Mouse (Mus musculus) hindbrain, embryonic 15.5 days (tissue): ENCODE results near the gene Lcp2. TPM values are rescaled to one million over a fixed set of nuclear protein-coding genes. Genes with fewer than 3 reads are reported as not detected.
"Not testable (repeated sequence)": the region's sequence is repeated elsewhere in the genome, so short reads cannot be mapped to it uniquely, and the experiment has no call there.

Experiments
- ATAC-seq: fragments of 200-750 bp; cut with Nextera tagmentation; 2 replicates; pipeline ENCODE4 v1.8.0; 2017; ENCODE audit warnings: low read depth, moderate number of reproducible peaks, moderate TSS enrichment; ENCODE audit not compliant: low FRiP score
- H3K27ac ChIP-seq: fragments of 300-500 bp; sonication (generic); replicated peaks from 2 replicates; pipeline ENCODE4 v1.5.1; 2015; ENCODE audit warnings: mild to moderate bottlenecking, inconsistent platforms
- H3K27me3 ChIP-seq: fragments of 300-500 bp; sonication (generic); 2 replicates; pipeline ENCODE4 v1.6.1; 2015; ENCODE audit warnings: control low read depth, inconsistent platforms
- H3K36me3 ChIP-seq: fragments of 300-500 bp; sonication (generic); 2 replicates; pipeline ENCODE4 v1.6.1; 2015; ENCODE audit warnings: control low read depth, inconsistent platforms
- H3K4me1 ChIP-seq: fragments of 300-500 bp; sonication (generic); replicated peaks from 2 replicates; pipeline ENCODE4 v1.6.1; 2015; ENCODE audit warnings: control low read depth, inconsistent platforms
- H3K4me2 ChIP-seq: fragments of 300-500 bp; sonication (generic); 2 replicates; pipeline ENCODE4 v1.6.1; 2015; ENCODE audit warnings: moderate library complexity, mild to moderate bottlenecking, inconsistent platforms
- H3K4me3 ChIP-seq: fragments of 300-500 bp; sonication (generic); 2 replicates; pipeline ENCODE4 v1.5.1; 2015; ENCODE audit warnings: mild to moderate bottlenecking, inconsistent platforms
- H3K9ac ChIP-seq: fragments of 300-500 bp; sonication (generic); 2 replicates; pipeline ENCODE4 v1.6.1; 2015; ENCODE audit warnings: inconsistent platforms
- H3K9me3 ChIP-seq: fragments of 300-500 bp; sonication (generic); 2 replicates; pipeline ENCODE4 v1.6.1; 2016; ENCODE audit warnings: control low read depth, inconsistent platforms
- WGBS: fragments of 180-500 bp; shearing (Covaris S2); methylation state at CpG from one replicate; pipeline ENCODE4 v1.1.7; 2015; 5-methylcytosine and 5-hydroxymethylcytosine counted together
- polyA plus RNA-seq: library from polyadenylated mRNA; unstranded; fragments of >200 nt; fragmentation: Nextera tagmentation; extraction: Ambion mirVana; gene quantifications from 2 replicates; pipeline ENCODE4 v1.2.1, GENCODE M21; 2015

Lcp2 gene
- polyA plus RNA-seq, 1 experiment from 2014 or later, result 1.7 TPM

- no peak overlapping the region for H3K9ac ChIP-seq
- H3K36me3 ChIP-seq, result no peaks in the 10 kb centered on the region
- no peaks in the 10 kb centered on the region for H3K27me3 ChIP-seq
- no peak overlapping the region for H3K4me3 ChIP-seq
- 0 out of 2 replicates have a peak overlapping the region, but pooled peaks have one; percentile 75 for H3K27ac ChIP-seq
- no peaks in the 10 kb centered on the region for H3K9me3 ChIP-seq
- no peak overlapping the region for H3K4me2 ChIP-seq
- no peak for ATAC-seq
- 37% methylated on average over 7 of the region's 7 CpGs for WGBS
- H3K4me1 ChIP-seq, result peaks cover 25% of the 10 kb centered on the region
Measured at GRCm38 (mm10) chr11:34111940-34112339, 65.2 kb downstream of the Lcp2 start.

- Histone ChIP-seq H3K9me3 (no peaks in the 10 kb centered on the region), H3K27me3 (no peaks in the 10 kb centered on the region), H3K36me3 (no peaks in the 10 kb centered on the region), H3K27ac (peak overlapping the region; percentile 75), H3K9ac (no peak overlapping the region), H3K4me2 (no peak overlapping the region), H3K4me1 (peaks cover 25% of the 10 kb centered on the region), H3K4me3 (no peak overlapping the region)
- peak; percentile 96 for ATAC-seq
- WGBS, result 17% methylated on average over 4 of the region's 4 CpGs
Measured at GRCm38 (mm10) chr11:34112781-34113380, 66.2 kb downstream of the Lcp2 start.

GRCm38 (mm10) chr11:34113760-34114159, 67.0 kb downstream of the Lcp2 start:
- ATAC-seq, result peak; percentile 58
- Histone ChIP-seq H3K4me2 (no peak overlapping the region), H3K27ac (peak overlapping the region; percentile 75), H3K27me3 (no peaks in the 10 kb centered on the region), H3K9me3 (no peaks in the 10 kb centered on the region), H3K36me3 (no peaks in the 10 kb centered on the region), H3K4me1 (peaks cover 25% of the 10 kb centered on the region), H3K9ac (no peak overlapping the region), H3K4me3 (no peak overlapping the region)
- 46% methylated on average over 2 of the region's 2 CpGs for WGBS

- Histone ChIP-seq H3K27me3 (no peaks in the 10 kb centered on the region), H3K36me3 (no peaks in the 10 kb centered on the region), H3K4me1 (peaks cover 21% of the 10 kb centered on the region), H3K9me3 (no peaks in the 10 kb centered on the region), H3K9ac (no peak overlapping the region), H3K4me3 (no peak overlapping the region), H3K4me2 (no peak overlapping the region), H3K27ac (no peak overlapping the region)
- ATAC-seq, result no peak
- 79% methylated on average over 2 of the region's 2 CpGs for WGBS
Measured at GRCm38 (mm10) chr11:34116572-34117135, 69.9 kb downstream of the Lcp2 start.

- Histone ChIP-seq H3K36me3 (no peaks in the 10 kb centered on the region), H3K4me1 (peaks cover 12% of the 10 kb centered on the region), H3K9ac (no peak overlapping the region), H3K4me3 (no peak overlapping the region), H3K27me3 (no peaks in the 10 kb centered on the region), H3K9me3 (no peaks in the 10 kb centered on the region), H3K4me2 (no peak overlapping the region), H3K27ac (no peak overlapping the region)
- no peak for ATAC-seq
- WGBS, result 94% methylated on average over 3 of the region's 3 CpGs
Measured at GRCm38 (mm10) chr11:34117581-34117980, 70.9 kb downstream of the Lcp2 start.

GRCm38 (mm10) chr11:34118319-34118718, 71.6 kb downstream of the Lcp2 start:
- no peak for ATAC-seq
- peaks cover 5% of the 10 kb centered on the region for H3K4me1 ChIP-seq
- H3K4me3 ChIP-seq, result no peak overlapping the region
- H3K4me2 ChIP-seq, result no peak overlapping the region
- no peaks in the 10 kb centered on the region for H3K27me3 ChIP-seq
- H3K36me3 ChIP-seq, result no peaks in the 10 kb centered on the region
- H3K27ac ChIP-seq, result no peak overlapping the region
- 94% methylated on average over 3 of the region's 3 CpGs for WGBS
- H3K9me3 ChIP-seq, result no peaks in the 10 kb centered on the region
- no peak overlapping the region for H3K9ac ChIP-seq

- no peak overlapping the region for H3K4me2 ChIP-seq
- no peak for ATAC-seq
- no peaks in the 10 kb centered on the region for H3K27me3 ChIP-seq
- H3K36me3 ChIP-seq, result no peaks in the 10 kb centered on the region
- no peak overlapping the region for H3K4me3 ChIP-seq
- H3K9ac ChIP-seq, result no peak overlapping the region
- H3K4me1 ChIP-seq, result no peaks in the 10 kb centered on the region
- H3K9me3 ChIP-seq, result no peaks in the 10 kb centered on the region
- H3K27ac ChIP-seq, result no peak overlapping the region
- WGBS, result 26% methylated on average over 2 of the region's 2 CpGs
Measured at GRCm38 (mm10) chr11:34123147-34123546, 76.4 kb downstream of the Lcp2 start.

- no peak overlapping the region for H3K27ac ChIP-seq
- H3K27me3 ChIP-seq, result no peaks in the 10 kb centered on the region
- H3K36me3 ChIP-seq, result no peaks in the 10 kb centered on the region
- no peak overlapping the region for H3K4me3 ChIP-seq
- H3K9ac ChIP-seq, result no peak overlapping the region
- no peaks in the 10 kb centered on the region for H3K9me3 ChIP-seq
- no peak overlapping the region for H3K4me2 ChIP-seq
- WGBS, result 66% methylated on average over 7 of the region's 7 CpGs
- H3K4me1 ChIP-seq, result no peaks in the 10 kb centered on the region
- no peak for ATAC-seq
Measured at GRCm38 (mm10) chr11:34124852-34125251, 78.1 kb downstream of the Lcp2 start.

GRCm38 (mm10) chr11:34125727-34126126, 79.0 kb downstream of the Lcp2 start:
- not testable (repeated sequence) for H3K36me3 ChIP-seq, H3K4me3 ChIP-seq, H3K4me2 ChIP-seq, ATAC-seq, H3K9ac ChIP-seq, H3K9me3 ChIP-seq, H3K27ac ChIP-seq, H3K27me3 ChIP-seq, H3K4me1 ChIP-seq
- WGBS, result 92% methylated on average over 3 of the region's 3 CpGs

GRCm38 (mm10) chr11:34128412-34128811, 81.7 kb downstream of the Lcp2 start:
- H3K27ac ChIP-seq, result no peak overlapping the region
- no peaks in the 10 kb centered on the region for H3K9me3 ChIP-seq
- no peak overlapping the region for H3K4me2 ChIP-seq
- no peak overlapping the region for H3K9ac ChIP-seq
- H3K36me3 ChIP-seq, result no peaks in the 10 kb centered on the region
- H3K4me1 ChIP-seq, result no peaks in the 10 kb centered on the region
- no peaks in the 10 kb centered on the region for H3K27me3 ChIP-seq
- 90% methylated on average over 2 of the region's 2 CpGs for WGBS
- ATAC-seq, result no peak
- H3K4me3 ChIP-seq, result no peak overlapping the region

- 54% methylated on average over 8 of the region's 8 CpGs for WGBS
Measured at GRCm38 (mm10) chr11:34139296-34139695, 92.6 kb downstream of the Lcp2 start.

More at GRCm38 (mm10) chr11:34139296-34139695, 92.6 kb downstream of the Lcp2 start:
- ATAC-seq, result no peak; the same call in 1 of the 2 replicates
- H3K9ac ChIP-seq, result no peak overlapping the region
- H3K27ac ChIP-seq, result no peak overlapping the region
- no peak overlapping the region for H3K4me3 ChIP-seq
- no peaks in the 10 kb centered on the region for H3K36me3 ChIP-seq
- H3K4me1 ChIP-seq, result 0 out of 2 replicates have a peak, but pooled peaks cover 5% of the 10 kb centered on the region
- no peaks in the 10 kb centered on the region for H3K27me3 ChIP-seq
- no peaks in the 10 kb centered on the region for H3K9me3 ChIP-seq
- no peak overlapping the region for H3K4me2 ChIP-seq
